Mouse (Mus musculus): ENCODE measurements at regions not wholly inside any gene's neighbourhood (a gene's known extent, or its start where the extent isn't known, plus 50 kb on each side); places are given as distances from the start of the nearest gene placed in this dataset.

- no peak for DNase-seq (ENCODE audit: low spot score in 2 of 2)
Observed at GRCm38 (mm10) chr11:40624126-40624778, 70.8 kb downstream of the Mat2b start.

DNA sequence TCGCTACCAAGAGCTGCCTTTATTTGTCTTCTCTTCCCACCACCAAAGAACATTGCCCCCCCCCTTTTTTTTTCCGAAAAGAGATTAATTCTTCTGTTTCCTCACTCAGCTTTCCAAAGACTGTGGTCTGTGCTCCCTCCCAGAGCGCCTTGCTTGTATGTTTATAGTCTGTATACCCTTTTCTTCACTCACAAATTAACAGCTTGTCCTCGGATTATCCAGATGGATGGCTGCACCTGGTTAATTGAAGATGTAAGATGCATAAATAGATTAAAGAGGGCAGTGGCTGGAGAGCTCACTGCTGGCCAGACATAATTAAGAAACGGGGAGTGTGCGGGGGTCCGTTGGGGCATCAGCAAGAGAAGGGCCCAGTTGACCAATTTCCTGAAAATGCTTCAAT, 75.0 kb downstream of the Mat2b start:
- DNase-seq (ENCODE audit: low spot score in 2 of 2) = no peak

GRCm38 (mm10) chr11:40603008-40603407, 92.0 kb downstream of the Mat2b start:
- DNase-seq (ENCODE audit: low spot score in 2 of 2) = no peak

GRCm38 (mm10) chr11:40601572-40601909, 93.5 kb downstream of the Mat2b start:
- DNase-seq (ENCODE audit: low spot score in 2 of 2) = peak; percentile 18 to 71

GRCm38 (mm10) chr11:40600773-40601571, 94.0 kb downstream of the Mat2b start:
- DNase-seq (ENCODE audit: low spot score in 2 of 2) = no peak

DNA sequence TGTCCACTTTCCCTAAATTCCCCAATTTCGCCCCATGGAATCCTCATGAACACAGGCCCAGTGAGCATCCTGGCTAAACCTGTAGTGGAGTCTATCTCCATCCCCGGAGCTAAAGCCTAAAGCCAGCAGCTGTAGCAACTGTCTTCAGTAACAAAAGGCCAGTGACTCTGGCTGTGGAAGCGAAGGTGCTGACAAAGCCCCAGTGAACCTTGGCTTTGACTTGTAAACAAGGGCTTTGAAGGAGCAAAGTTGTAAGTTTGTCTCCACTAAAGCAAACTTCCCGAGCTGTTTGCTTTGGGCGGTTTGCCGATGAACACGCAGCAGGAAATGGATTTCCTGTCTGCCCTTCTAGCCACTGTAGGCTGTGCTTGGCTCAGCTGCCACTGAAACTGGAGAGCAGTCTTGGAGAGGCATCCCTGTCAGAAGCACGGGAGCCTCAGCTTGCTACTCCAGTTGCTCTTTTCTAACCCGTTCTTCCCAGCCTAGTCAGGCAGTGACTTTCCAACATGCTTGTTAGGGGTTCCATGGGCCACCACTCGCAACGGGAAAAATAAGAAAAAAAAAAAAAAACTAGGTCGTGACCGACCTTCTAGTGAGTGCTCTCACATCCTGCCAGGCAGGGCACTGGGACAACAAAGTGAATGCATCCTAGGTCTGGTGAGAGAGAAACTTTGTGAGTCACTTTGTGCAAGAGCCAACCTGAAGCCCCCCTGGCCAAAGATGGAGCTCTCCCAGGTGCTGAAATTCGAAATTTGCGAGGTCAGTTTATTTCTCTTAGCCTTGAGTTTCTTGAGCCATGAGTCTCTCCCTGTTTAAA, 94.8 kb downstream of the Mat2b start:
- DNase-seq (ENCODE audit: low spot score in 2 of 2) = no peak

DNA sequence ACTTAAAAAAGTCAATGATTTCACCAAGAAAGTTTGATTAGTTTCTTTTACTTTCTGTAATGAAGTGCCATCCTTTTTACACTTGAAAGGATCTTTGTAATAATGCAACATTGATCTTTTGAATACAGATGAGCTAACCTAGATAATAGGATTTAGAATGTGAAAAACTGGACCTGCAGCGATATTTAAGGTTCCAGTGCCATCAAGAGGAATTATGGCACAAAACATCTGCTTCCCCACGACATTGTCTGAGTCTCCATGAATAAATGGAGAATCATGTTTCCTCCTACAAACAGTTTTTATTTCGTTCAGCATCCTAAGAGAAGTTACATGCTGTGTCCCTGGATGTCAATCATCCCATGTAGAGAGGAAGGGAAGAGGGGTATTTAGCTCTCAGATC, 98.7 kb downstream of the Mat2b start:
- no peak for DNase-seq (ENCODE audit: low spot score in 2 of 2)

DNA sequence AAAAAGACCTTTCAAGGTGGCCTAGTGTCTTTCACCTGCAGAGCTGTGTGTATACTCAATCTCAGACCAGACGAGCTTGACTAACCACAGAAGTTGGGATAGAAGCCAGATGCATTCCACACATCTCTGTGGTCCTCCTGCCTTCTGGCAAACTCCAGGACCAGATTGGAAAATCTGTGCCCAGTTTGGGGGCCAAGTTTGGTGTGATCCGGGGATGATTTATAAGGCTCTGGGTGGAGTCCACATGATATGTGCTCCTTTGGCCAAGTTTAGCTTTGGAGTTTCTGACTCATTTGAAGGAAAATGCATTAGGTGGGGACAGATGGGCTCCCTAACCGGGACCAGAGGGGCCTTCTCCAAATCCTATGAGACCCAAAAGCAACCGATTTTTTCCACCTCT, 102.9 kb downstream of the Mat2b start:
- DNase-seq (ENCODE audit: low spot score in 2 of 2) = no peak

- peak in 1 of 2 experiments; percentile 27 for DNase-seq (ENCODE audit: low spot score in 2 of 2)
Observed at GRCm38 (mm10) chr11:40573758-40574139, 121.3 kb downstream of the Mat2b start.

DNA sequence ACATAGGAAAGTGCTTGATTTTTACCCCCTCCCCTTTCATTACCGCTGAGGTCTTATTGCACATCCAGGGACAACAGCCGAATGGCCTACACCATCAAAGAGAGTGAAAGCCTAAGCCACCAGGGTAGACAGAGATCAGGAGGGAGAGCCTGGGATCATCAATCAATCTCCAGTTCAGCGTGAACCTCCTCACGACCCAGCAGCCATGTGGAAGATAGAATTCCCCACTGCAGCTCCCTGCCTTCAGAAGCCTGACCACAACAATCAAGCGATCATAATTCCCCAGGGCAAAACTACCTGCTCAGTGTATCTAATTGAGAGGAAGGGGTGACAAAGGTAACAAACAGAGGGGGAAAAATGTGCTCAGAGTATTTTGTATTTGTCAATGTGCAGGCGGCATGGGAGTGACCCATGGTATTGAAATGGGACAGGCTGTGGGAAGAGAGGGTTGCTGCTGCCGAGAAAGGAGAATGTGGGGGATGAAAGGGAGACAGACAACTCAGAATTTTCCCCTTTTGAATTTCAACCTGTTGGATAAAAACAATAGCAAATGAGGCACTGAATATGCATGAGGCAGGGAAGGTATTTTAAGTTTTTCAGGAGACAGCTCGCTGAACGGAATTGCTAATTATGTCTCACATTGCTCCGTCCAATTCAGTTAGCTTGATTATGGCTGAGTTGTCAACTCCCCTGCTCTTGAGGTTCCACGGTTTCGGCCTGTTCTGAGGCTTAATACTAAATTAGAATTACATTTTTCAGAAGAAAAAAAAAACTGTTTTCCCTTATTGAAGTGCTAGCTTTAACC, 121.8 kb downstream of the Mat2b start:
- peak; percentile 60 to 71 for DNase-seq (ENCODE audit: low spot score in 2 of 2)

- no peak for DNase-seq (ENCODE audit: low spot score in 2 of 2)
Observed at GRCm38 (mm10) chr11:40562866-40563265, 132.1 kb downstream of the Mat2b start.

DNA sequence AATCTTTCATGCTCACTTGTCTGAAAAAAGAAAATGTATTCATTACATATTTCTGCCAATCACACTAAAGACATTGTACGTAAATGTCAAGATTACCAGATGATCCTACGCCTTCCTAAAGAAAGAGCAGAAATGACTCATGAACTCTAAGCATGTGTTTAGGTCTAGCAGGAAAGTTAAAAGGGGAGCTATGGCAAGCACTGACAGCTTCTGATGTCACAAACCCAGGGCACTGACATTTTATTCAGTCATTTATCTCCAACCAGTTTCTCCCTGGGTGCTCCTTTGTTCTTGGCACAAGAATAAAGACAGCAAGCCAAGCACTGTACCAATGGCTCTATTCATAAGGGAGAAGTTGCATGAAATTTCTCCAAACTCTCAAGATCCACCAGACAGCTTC, 133.0 kb downstream of the Mat2b start:
- peak in 1 of 2 experiments; percentile 15 for DNase-seq (ENCODE audit: low spot score in 2 of 2)

GRCm38 (mm10) chr11:40561400-40561799, 133.6 kb downstream of the Mat2b start:
- DNase-seq (ENCODE audit: low spot score in 2 of 2) = no peak

DNA sequence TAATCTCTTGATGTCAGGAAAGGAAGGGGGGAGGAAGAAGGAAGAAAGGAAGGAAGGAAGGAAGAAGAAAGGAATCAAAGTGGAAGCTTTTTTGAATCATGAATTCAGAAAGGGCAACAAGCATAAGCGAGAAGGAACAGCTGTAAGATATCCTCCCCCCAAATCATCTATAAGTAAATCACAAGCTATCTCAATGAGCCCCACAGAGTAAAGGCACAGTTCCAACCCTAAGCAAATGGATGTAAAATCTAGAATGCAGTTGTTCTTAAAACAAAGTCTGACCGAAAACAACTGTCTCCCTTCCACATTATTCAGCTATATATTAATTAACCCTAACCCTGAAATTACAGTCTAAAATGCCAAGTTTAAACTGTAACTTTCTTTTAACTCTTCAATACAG, 136.5 kb downstream of the Mat2b start:
- no peak for DNase-seq (ENCODE audit: low spot score in 2 of 2)

DNA sequence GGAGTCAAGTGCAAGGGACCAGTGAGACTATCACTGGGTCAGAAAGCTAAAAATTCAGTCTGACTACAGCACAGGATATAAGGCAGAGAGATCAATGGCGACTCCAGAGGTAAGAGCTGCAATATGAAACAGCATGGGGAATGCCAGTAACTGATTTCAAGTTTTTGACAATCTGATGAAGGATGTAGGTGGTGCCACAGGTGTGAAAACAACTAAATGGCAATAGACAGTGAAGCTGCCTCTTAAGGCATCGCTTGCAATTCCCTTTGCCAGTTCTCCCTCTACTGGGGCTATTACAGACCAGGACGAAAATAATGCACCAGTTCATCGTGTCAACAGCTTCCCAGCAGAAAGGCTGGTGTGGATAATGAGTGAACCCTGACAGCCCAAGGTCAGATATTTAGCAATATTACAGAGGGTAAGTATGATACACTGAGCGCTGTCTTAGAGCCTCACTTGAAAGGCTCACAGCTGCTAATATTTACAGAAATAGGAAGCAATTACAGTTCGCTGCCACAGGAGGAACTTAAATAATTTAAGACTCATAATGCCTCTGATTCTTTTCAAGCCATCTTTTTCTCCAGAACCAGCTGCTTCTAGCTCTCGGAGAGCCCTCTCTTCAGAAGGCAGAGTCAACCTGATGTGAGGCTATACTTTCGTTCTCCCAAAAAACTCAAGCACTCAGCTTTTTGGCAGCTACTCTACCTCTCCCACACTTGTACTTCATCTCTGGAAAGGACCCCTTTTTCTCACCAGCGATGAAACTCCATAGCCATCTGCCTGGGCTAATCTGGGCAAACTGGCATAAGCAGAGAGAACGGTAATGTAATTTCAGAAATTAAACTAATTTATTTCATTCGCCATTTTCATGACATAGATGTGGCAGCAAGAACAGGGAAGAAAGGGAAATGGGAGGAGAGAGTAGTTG, 139.9 kb downstream of the Mat2b start:
- DNase-seq (ENCODE audit: low spot score in 2 of 2) = peak; percentile 22 to 63

DNA sequence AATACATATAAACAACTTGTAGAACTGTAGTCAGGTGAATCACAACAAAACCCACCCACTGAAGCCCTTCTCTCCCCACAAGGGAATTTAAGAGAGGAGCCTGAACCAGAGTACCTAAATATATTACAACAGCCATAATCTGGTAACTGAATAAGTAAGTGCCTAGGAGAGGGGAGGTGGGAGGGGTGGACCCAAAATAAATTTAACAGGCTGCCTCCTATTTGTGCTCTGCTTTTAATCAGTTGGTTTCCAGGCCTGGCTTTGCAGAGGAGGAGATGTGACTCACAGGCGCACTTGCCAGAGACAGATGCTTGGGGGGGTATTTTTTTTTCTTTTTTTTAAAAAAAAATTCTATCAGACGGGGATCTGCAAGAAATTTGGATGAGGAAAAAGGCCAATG, 142.9 kb downstream of the Mat2b start:
- peak; percentile 77 to 80 for DNase-seq (ENCODE audit: low spot score in 2 of 2)

- DNase-seq (ENCODE audit: low spot score in 2 of 2) = peak in 1 of 2 experiments; percentile 37
Observed at GRCm38 (mm10) chr11:40546596-40546995, 148.4 kb downstream of the Mat2b start.

DNA sequence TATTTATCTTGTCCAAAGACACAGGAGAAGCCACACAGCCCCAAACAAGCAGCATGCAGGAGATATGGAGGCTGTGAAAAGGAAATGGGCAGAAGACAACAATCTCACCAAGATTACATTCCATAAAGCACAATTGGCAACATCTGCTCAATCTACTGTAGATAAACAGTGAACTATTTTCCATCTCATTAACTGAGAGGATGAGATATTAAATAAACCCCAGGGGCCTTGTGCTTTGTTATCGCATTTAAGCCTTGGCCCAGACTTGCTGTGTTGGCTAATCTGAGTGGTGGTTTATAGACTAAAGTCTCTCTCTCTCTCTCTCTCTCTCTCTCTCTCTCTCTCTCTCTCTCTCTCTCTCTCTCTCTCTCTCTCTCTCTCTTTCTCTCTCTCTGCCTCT, 149.5 kb downstream of the Mat2b start:
- DNase-seq (ENCODE audit: low spot score in 2 of 2) = no peak

GRCm38 (mm10) chr11:40540229-40540628, 154.8 kb downstream of the Mat2b start:
- no peak for DNase-seq (ENCODE audit: low spot score in 2 of 2)

DNA sequence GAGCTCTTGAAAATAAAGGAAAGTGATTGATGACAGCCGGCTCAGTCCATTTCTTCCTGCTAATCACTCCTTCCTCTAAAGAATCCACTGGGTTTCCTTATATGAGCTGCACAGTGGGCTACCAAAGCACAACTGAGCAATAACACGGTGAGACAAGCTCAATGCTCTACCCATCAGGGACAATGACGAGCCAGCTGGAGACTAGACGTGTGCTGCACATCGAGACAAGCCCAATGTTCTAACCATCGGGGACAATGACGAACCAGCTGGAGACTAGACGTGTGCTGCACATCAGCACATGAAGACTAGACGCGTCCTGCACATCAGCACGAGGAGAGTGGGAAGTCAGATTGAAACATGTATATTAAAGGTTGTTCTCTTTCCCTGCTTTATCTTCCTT, 155.2 kb downstream of the Mat2b start:
- DNase-seq (ENCODE audit: low spot score in 2 of 2) = no peak
